Mouse (Mus musculus): ENCODE data around the gene Sftpa1.

The Sftpa1 gene

DNA sequence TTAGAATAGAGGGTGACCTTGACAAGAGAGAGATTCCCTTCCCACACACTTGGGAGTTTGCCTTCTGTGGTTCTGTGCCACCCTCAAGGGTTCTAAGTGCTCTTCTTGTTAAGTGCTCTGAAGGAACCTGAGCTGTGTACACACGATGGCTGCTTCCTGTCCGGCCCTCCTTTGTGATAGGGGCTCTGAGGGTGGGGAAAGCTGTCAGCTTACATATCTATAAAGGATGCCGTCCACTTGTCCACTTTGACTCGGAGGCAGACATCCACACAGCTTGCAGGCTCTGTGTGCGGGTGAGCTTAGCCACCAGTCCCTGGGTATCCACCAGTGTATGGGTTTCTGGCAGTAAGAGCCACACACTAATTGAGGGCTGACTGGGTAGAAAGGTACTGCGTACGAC, at the start of gene Sftpa1:
Sftpa1 (plus strand) TSS at position 243 of the 400 bp plus-strand sequence.
- ATAC-seq (ENCODE audit: insufficient number of reproducible peaks, low FRiP score, low TSS enrichment): no peak

DNA sequence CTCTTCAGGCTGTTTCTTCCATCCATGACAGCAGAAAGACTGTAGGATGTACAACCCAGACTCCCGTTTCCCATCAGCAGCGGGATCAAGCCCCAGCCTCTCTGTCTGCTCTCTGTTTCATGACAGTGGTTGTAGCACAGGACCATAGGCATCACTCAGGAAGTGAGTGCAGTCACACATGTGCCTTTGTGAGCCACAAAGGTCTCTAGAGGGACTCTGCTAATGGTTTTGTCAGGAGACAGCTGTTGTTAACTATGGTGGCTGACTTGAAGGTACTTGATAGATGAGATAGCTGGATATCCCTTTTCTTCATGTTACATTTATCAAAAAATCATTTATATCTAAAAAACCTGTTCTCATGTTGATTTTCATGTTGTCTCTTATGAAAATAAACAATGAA, 49.2 kb upstream of the Sftpa1 start:
- ATAC-seq (ENCODE audit: insufficient number of reproducible peaks, low FRiP score, low TSS enrichment): no peak

DNA sequence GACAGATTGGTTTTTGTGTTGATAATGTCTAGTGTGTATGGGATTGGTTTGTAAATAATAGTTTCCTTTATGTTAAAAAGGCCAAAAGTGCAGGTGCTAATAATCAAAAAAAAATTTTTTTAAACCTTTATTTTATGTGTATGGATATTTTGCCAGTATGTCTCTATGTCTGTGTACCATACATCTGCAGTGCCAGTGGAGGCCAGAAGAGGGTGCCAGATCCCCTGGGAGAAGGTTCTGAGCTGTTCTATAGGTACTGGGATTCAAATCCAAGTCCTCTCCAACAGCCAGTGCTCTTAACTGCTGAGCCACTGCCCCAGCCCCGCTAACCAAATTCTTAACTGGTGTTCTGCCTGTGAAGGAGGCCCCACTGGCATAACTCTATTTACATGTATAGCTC, 44.1 kb upstream of the Sftpa1 start:
- no peak for ATAC-seq (ENCODE audit: insufficient number of reproducible peaks, low FRiP score, low TSS enrichment)

DNA sequence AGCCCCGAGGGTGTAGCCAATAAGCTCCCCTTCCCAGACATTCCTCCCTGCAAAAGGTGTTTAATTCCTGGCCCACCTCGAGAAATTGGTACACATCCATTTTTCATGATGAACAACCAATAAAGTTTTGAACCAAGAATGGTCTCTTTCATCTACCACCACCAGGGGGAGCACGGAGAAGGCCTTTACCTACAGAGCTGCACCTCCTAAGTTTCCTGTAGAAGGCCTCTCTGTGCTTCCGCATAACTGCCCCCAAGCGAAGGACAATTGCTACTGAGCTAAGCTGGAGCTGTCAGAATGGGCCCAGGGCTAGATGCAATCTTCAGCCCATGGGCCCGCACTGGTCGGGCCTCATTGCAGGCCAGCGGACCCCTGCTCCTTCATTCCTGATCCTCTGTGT, 40.8 kb upstream of the Sftpa1 start:
- 0 out of 2 replicates have a peak, but pooled peaks have one; percentile 16 for ATAC-seq (ENCODE audit: insufficient number of reproducible peaks, low FRiP score, low TSS enrichment)

DNA sequence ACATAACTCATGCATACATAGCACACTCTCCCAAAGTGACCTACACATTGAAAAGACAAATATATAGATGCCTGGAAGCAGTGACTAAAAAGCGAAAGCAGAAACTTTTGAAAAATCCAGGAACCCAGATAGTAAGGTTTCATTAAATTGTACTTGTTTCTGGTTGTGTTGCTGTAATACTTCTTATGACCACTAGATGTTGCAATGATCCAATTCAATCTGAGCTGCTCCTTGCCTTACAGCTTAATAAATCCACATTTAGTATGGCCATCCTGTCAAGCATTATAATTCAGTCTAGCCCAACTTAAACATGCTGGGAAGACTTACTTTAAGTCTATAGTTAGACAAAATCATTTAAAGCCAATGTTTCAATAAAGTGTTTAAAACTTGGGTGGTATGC, 37.5 kb upstream of the Sftpa1 start:
- no peak for ATAC-seq (ENCODE audit: insufficient number of reproducible peaks, low FRiP score, low TSS enrichment)

DNA sequence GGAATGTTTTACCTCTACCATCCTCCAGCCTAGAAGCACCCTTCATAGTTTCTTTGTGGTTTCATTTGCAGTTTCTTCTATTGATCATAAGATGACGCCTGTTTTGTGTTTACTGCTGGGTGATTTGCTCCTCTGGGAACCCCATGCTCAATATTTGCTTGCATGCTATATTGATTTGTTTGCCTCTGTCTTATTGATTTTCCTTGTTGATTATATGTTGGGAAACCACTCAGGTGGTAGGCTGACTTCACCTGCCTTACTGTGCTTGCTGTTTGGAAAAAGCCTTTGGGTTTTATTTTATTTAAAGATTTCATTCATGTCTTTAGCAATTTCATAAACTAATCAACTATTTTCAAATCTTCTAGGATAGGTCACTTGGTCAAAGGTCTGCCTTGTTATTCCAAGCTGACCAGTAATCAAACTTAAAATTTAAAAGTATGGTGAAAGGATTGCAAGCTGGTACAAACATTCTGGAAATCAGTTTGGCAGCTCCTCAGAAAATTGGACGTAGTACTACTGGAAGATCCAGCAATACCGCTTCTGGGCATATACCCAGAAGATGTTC, 35.2 kb upstream of the Sftpa1 start:
- no peak for ATAC-seq (ENCODE audit: insufficient number of reproducible peaks, low FRiP score, low TSS enrichment)

DNA sequence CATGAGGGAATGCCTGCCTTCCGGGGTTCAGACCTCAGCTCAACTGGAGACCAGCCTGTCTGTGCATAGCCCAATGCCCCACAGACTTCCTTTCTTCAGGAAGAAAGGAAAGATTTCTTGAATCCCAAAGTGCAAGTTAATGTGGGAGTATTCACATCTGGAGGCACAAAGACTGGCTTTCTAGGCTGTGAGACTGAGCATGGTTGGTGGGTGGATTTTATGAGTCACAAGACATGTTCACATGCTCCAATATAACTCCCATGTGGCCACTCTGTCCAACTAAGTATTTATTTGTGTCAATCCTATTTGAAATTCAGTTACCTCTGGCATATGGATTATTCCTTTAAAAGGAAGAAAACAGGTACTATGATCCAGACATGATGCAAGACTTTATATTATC, 32.9 kb upstream of the Sftpa1 start:
- ATAC-seq (ENCODE audit: insufficient number of reproducible peaks, low FRiP score, low TSS enrichment): no peak

DNA sequence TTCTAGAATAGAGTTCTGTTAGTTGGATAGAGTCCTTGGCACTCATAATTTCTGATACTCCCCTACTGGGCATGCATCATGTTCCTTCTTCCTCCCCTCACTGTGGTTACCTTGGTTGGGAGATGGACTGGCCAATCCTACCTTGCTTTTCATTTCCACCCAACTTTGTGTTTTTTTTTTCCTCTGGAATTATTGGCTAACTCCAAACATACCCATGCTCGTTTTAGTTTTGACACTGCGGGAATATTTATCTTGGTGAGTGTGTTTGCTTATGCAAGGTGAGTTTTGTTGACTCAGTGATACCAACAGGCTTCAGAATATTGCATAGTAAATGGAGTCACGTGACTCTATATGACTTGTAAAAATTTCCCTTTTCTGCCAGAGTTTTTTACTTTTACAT, 30.9 kb upstream of the Sftpa1 start:
- ATAC-seq (ENCODE audit: insufficient number of reproducible peaks, low FRiP score, low TSS enrichment): no peak

DNA sequence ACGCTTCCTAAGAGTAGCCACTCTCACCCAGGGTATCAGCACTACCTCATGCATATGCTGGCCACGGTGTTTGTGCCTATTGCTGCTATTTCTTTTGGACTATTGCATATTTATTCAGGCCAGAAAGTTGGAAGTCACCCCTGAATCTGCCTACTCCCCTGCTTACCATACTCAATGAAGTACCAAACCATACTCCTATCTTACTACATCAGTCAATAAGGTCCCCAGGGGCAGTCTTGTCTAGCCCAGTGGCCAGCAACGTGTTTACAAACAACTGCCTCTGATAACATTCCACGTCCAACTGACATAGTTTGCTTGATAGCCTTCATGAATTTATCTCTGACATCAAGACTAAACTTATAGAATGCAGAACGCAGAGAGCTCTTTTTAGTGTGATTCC, 30.3 kb upstream of the Sftpa1 start:
- no peak for ATAC-seq (ENCODE audit: insufficient number of reproducible peaks, low FRiP score, low TSS enrichment)

DNA sequence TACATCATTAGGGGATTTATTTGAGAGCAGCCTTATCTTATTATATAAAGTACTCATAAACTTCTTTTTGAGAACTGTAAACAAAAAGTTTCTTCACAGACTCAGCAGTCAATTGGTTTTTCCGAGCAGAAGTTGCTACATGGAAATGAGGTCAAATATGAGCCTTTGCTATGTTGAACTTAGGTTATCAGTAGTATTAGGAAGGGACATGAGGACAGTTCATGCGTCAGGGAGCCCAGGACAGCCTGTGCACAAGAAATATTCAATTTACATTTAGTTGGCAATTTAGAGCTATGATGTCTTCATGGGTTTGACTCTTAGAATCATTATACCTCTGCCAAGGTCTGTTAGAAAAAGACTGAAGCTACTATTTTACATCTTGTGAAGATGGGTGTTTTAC, 29.3 kb upstream of the Sftpa1 start:
- no peak for ATAC-seq (ENCODE audit: insufficient number of reproducible peaks, low FRiP score, low TSS enrichment)

DNA sequence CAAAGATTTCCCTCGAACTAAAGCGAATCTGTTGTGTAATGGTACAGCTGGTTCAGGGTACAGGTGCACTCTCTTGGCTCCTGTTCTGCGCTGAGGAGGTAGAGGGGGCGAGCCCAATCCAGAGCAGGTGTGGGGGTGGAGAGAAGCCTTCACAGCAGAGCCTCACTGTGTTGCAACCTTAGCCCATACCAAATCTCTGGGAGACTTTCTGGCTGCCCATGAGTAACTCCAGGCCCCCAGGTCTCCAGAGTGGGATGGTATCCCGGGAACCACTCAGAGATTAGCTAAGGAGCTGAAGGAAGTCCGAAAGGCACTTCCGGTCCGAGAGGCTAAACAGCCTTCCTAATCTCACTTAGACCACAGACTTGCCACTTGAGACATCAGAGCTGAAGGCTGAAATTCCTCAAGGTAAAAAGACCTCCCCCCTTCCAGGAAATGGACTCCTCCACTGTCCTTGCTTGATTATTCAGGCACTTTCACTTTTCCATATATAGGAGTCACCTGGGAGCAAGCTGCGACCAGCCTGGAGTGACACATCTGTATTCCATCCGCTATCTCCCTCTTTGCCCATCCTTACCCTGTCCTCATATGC, 26.6 kb upstream of the Sftpa1 start, which contains the start of gene Mat1a:
Mat1a (plus strand) TSS at position 183 of the 592 bp plus-strand sequence.
- no peak for ATAC-seq (ENCODE audit: insufficient number of reproducible peaks, low FRiP score, low TSS enrichment)

DNA sequence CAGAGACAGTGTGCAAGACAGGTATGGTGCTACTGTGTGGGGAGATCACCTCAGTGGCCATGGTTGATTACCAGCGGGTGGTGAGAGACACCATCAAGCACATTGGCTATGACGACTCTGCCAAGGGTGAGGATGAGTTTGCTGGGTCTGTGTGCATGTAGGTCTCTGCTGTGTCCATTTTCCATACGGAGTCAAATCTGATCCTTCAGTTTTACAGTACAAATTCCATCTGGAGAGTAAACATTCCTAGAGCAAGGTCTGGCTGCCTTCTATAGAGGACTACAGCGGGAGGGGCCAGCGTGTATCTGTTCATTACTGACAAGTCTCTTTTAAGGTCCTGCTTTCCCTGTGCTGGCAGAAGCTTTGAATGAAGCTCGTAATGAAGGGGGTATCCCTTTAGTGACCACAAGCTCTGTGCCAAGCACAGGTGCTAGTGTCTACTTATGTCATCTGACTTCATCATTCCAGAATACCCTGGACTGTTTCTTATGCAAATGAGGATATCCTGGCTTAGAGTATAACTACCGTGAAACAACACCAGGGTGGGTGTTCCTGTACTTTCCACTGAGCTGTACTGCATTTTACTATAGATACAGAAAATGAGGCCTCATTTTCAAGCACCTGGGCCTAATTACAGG, 20.4 kb upstream of the Sftpa1 start:
- no peak for ATAC-seq (ENCODE audit: insufficient number of reproducible peaks, low FRiP score, low TSS enrichment)

DNA sequence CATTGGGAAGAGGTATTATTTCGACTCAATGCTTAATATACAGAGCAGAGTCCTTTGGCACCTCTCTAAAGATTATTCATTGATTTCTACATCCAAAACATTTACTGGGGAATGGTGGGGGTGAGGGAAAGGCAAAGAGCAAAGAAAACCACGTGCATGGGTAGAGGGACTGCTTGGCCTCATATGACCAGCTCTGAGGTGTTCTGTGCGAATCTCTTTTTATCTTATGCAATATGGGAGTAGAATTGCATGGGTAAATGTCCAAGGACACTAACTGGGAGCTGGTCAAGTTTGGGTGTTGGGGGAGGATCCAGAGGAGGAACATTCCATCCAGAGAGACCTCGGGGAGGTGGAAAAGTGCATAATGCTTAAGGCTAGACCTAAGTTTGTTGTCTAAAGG, 18.6 kb upstream of the Sftpa1 start:
- ATAC-seq (ENCODE audit: insufficient number of reproducible peaks, low FRiP score, low TSS enrichment): no peak

DNA sequence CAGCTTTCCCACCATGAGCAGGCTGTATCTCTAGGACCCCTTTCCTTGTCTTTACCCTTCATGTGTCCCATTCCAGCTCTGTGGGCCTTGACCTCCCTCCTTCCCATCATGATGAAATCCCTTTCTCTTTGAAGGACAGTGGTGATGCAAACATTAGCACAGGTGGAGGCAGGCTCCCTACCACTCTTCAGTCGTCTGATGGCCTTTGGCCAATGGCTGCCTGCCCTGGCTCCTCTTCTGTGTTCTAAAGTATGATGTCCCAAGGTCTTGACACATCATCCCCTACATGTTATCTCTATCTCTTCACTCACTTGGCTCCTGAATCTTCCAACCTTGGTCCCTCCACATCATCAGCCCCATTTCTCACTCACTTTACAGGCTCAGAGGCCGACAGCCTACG, 15.3 kb upstream of the Sftpa1 start:
- ATAC-seq (ENCODE audit: insufficient number of reproducible peaks, low FRiP score, low TSS enrichment): no peak

DNA sequence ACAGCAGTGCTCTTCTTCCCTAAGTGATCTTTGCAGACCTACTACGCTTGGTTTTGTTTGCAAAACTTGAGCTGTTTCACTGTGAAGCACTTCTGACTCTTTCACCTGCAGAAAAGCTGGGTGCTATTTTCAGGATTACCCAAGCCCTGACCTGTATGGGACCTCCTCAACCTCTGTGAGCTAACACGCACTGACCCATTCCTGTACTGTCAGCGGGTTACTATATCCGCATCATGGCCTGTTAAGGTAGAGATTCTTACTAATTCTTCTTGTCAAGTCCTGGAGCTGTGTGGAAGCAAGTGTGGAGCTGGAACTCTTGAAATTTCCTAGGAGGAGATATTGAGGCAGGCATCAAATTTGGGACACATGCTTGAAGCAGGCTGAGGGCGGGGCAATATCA, 6.9 kb upstream of the Sftpa1 start:
- ATAC-seq (ENCODE audit: insufficient number of reproducible peaks, low FRiP score, low TSS enrichment): no peak

DNA sequence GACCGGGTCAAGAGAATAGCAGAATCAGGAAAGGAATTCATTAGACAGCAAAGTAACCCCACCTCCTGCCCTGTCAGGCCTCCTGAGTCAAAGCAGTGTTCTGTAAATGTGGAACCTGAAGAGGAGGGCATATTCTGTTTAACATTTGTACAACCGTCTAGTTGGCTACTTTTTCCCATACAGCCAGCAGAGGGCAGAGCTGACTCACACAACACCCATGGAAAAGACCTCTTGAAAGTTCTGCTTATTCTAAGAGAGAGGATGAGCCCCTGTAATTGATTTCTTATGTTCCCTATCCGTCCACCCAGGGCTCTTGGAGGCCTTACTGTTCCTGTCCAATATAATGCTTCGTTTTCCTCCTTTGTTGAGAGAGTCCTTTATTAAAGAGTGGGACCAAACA, 3.6 kb upstream of the Sftpa1 start:
- no peak for ATAC-seq (ENCODE audit: insufficient number of reproducible peaks, low FRiP score, low TSS enrichment)

DNA sequence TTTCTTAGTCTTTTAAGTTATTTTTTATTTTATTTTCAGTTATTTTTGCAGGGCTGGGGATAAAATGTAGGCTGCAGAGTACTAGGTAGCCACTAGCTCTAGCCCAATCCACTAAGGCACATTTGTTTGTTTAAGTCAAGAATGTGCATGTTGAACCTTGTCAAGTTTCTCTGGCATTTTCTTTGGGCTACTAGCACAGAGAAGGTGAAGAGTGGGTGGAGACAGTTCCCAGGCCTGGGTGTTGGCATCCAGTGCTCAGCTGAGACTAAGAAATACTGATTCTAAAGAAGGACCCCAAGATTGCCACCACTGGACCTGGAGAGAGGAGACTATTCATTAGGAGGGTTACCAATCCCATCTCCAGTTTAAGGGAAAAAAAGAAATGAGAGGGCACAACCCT, 5.4 kb downstream of the Sftpa1 start:
- ATAC-seq (ENCODE audit: insufficient number of reproducible peaks, low FRiP score, low TSS enrichment): no peak

DNA sequence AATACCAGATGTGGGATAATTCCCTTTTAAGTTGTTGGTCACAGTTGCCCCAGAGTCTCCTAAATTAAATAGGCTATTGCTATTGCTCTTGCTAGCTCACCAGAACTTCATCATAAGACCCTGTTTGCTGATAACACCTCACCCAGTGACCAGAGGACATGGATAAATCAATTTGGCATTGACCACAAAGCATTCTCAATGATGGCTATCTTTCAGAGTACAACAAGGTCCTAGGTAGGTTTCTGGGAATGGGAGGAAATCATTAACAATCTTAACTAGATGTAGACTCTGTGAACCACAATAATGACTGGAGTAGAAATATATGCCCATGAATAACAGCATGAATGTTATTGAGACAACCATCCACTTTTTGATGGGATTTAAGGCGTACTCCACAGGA, 9.1 kb downstream of the Sftpa1 start:
- no peak for ATAC-seq (ENCODE audit: insufficient number of reproducible peaks, low FRiP score, low TSS enrichment)

DNA sequence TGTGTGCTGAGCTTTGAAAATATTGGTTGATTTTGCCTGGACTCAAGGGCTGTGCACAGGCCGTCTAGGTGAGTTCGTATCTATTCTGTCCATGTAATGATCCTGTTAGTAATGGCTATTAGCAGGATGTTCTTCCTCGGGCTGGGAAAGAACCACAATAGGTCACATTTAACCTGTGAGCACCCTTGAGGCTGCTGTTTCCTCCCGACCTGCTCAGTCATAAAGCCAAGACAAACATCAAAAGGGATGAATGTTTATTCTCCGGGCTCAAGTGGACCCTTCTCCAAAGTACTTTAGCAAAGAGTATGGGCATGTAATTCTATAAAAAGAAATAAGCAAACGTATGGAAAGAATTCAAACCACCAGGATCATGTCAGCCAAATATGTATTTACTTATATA, 14.5 kb downstream of the Sftpa1 start:
- no peak for ATAC-seq (ENCODE audit: insufficient number of reproducible peaks, low FRiP score, low TSS enrichment)

DNA sequence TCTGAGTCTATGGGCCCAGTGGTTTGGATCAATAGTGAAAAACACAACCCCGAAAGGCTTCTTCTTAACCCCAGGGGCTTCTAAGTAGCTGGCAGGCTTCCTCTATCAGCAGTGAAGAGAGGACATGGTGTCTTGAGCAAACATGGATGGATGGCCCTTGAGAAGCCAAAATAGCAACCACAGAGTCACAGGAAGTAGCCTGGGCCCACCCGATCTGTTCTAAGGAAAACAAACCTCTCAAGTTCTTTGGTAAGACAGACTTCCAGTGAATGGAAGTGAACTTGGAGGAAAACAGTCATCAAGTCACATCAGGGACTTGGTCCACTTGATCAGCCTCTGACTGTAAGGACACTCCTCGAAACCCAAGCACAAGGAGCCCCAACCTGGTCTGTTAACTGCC, 15.3 kb downstream of the Sftpa1 start:
- ATAC-seq (ENCODE audit: insufficient number of reproducible peaks, low FRiP score, low TSS enrichment): no peak

DNA sequence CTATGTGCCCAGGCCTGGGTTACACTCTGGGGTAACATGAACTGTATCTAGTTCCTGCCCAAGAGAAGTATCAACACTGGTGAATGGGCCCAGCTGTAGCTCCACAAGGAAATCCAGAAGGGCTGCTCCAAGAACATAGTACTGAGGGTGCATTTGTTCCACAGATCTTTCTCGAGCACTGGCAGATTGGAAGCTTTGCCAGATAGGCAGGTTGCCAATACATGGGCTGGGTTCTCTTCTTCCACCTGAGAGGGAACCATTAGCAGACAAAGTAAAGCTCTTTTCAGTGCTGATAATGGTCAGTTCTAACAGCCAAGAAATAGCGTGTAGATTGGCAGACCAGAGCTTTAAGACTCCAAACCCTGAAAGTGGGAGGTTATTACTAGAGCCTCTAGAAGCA, 15.8 kb downstream of the Sftpa1 start:
- ATAC-seq (ENCODE audit: insufficient number of reproducible peaks, low FRiP score, low TSS enrichment): no peak

DNA sequence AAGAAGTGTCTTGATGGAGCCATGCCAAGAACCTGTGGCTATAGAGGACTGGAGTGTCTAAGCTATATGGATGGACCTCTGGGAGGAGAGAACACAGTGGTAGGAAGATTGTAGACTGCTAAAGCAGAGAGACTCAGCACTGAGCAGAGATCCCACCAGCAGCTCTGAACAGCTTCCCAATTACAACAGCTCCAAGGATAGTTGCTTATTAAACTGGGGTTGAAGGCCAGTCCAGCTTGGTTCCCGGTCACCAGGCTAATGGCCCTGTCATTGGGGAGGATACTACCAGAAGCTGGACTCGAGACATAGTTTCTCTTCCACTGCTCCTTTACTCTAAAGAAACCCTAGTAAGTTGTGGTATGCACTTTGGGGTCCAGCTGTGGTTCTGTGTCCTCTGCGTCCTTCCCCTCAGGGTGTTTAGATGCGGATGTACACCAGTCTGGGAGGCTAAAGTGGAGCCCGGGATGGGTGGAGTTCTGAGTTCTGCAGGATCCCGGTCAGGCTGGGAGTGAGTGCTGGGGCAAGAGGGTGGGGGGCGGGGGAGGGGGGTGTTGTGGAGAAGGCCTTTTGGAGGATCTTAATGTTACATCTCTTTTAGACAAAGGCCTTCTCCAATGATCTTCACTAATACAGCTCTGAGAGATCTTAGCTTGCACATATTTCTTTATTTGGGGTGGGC, 19.8 kb downstream of the Sftpa1 start, which contains the start of gene Mbl1:
Mbl1 (plus strand) TSS at position 239 of the 679 bp plus-strand sequence.
- no peak for ATAC-seq (ENCODE audit: insufficient number of reproducible peaks, low FRiP score, low TSS enrichment)

All from cerebellum, adult (tissue).